Mouse (Mus musculus) MEL (cell line): ENCODE measurements around the gene Pck1.

Source experiments
- BHLHE40 ChIP-seq: IDR thresholded peaks from 2 replicates; pipeline ENCODE4 v1.6.1; 2012; ENCODE audit warnings: low read depth, mild to moderate bottlenecking, inconsistent platforms, low read length, improper control_type of control experiment, borderline replicate concordance
- CHD1 ChIP-seq: IDR thresholded peaks from 2 replicates; pipeline ENCODE4 v1.6.1; 2012; ENCODE audit warnings: low read depth, mild to moderate bottlenecking, inconsistent platforms, low read length, improper control_type of control experiment
- CHD2 ChIP-seq: IDR thresholded peaks from 2 replicates; pipeline ENCODE4 v1.6.1; 2011; ENCODE audit warnings: low read length, improper control_type of control experiment
- CTCF ChIP-seq, 3 experiments: IDR thresholded peaks in 2 of 3; conservative IDR thresholded peaks in 1 of 3; 2 replicates each; pipeline ENCODE4 v1.5.1; 2011 to 2012; ENCODE audit warnings: low read length in 3 of 3, low read depth in 2 of 3, mild to moderate bottlenecking in 2 of 3, improper control_type of control experiment in 1 of 3, inconsistent platforms in 1 of 3, mixed read lengths in 1 of 3, moderate library complexity in 1 of 3; ENCODE audit not compliant: control insufficient read depth in 1 of 3, insufficient read depth in 1 of 3, poor library complexity in 1 of 3, severe bottlenecking in 1 of 3
- ETS1 ChIP-seq: IDR thresholded peaks from 2 replicates; pipeline ENCODE4 v1.6.1; 2012; ENCODE audit warnings: low read depth, mild to moderate bottlenecking, inconsistent platforms, low read length, improper control_type of control experiment, moderate library complexity
- MAFK ChIP-seq: IDR thresholded peaks from 2 replicates; pipeline ENCODE4 v1.6.1; 2011; ENCODE audit warnings: low read depth, mild to moderate bottlenecking, low read length, improper control_type of control experiment, borderline replicate concordance
- POLR2A ChIP-seq, 2 experiments: IDR thresholded peaks; 2 replicates each; pipeline ENCODE4 v1.6.1; 2011 to 2012; ENCODE audit warnings: low read length in 2 of 2, mild to moderate bottlenecking in 2 of 2, control low read depth in 1 of 2, improper control_type of control experiment in 1 of 2, low read depth in 1 of 2, moderate library complexity in 1 of 2; ENCODE audit not compliant: control insufficient read depth in 1 of 2, insufficient read depth in 1 of 2, poor library complexity in 1 of 2
- POLR2AphosphoS2 ChIP-seq: IDR thresholded peaks from 2 replicates; pipeline ENCODE4 v1.6.1; 2011; ENCODE audit warnings: low read length, improper control_type of control experiment
- TCF12 ChIP-seq: IDR thresholded peaks from 2 replicates; pipeline ENCODE4 v1.6.1; 2014; ENCODE audit warnings: low read depth, mild to moderate bottlenecking, inconsistent platforms, low read length, improper control_type of control experiment, moderate library complexity
- USF1 ChIP-seq: IDR thresholded peaks from 2 replicates; pipeline ENCODE4 v1.6.1; 2014; ENCODE audit warnings: low read depth, mild to moderate bottlenecking, inconsistent platforms, low read length, improper control_type of control experiment, moderate library complexity

DNA sequence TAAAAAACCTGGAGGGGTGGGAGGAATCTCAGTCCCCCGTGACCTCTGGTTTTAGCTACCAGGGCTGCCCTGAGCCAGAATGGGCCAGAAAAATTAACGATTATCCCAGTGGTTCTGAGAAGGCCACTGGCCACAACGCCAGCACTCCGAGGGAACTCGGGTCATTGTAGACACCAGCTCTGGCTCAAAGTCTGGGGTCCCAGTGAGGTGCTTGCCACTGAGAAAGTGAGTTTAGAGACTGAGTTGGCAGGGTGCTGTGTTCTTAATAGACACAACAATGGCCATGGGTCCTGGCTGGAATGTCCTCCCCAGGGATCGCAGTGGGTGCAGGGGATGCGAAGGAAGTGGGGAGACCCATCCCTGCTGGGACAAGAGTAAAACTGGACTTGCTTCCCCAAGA lies 29.1 kb downstream of the Pck1 start:
- no peak for TF ChIP-seq MAFK
- no peak for TF ChIP-seq CHD1
- no peak for TF ChIP-seq TCF12
- TF ChIP-seq CTCF (IDR thresholded peaks at IDR 0.05 in 2 of 3, conservative IDR thresholded peaks at IDR 0.05 in 1 of 3; ENCODE audit: control insufficient read depth in 1 of 3, insufficient read depth in 1 of 3, low read depth in 2 of 3, low read length in 3 of 3, poor library complexity in 1 of 3, severe bottlenecking in 1 of 3): no peak
- no peak for TF ChIP-seq POLR2A (IDR thresholded peaks at IDR 0.05; ENCODE audit: control insufficient read depth in 1 of 2, insufficient read depth in 1 of 2, low read depth in 1 of 2, low read length in 2 of 2, poor library complexity in 1 of 2)
- TF ChIP-seq POLR2AphosphoS2: no peak
- no peak for TF ChIP-seq CHD2
- no peak for TF ChIP-seq USF1
- TF ChIP-seq BHLHE40: no peak
- no peak for TF ChIP-seq ETS1
